Mouse (Mus musculus): ENCODE results near the gene Krba1. TPM values are rescaled to one million over a fixed set of nuclear protein-coding genes. Genes with fewer than 3 reads are reported as not detected.

Gene Krba1
- total and polyA plus RNA-seq, 3 experiments, result 4.8 to 8.7 TPM; not detected in 1

DNA sequence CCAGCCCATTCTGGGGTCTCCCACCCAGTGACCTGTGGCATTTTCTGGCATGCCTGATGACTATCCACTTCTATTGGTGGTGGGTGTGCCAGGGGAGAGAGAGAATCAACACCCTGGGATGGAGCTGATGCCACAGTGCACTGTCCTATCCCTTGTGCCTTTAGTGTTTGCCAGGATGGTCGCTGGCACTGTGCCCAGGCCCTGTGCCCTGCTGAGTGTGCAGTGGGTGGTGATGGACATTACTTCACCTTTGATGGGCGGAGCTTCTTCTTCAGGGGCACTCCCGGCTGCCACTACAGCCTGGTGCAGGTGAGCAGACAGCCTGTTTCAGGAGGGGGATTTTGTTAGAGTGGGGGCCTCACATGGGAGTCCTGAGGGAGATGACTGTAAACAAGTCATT lies 57.4 kb downstream of the Krba1 start:
- TF ChIP-seq GABPA (IDR thresholded peaks at IDR 0.05; ENCODE audit: low read depth, low read length), result no peak
- no peak for TF ChIP-seq RCOR1 (IDR thresholded peaks at IDR 0.05; ENCODE audit: low read depth, low read length)
- TF ChIP-seq ZC3H11A (IDR thresholded peaks at IDR 0.05; ENCODE audit: low read depth, low read length), result no peak
- no peak for TF ChIP-seq EP300 (IDR thresholded peaks at IDR 0.05; ENCODE audit: low read depth in 1 of 2, low read length in 2 of 2)
- TF ChIP-seq SMC3 (IDR thresholded peaks at IDR 0.05; ENCODE audit: low read depth, low read length), result no peak
- TF ChIP-seq ZKSCAN1 (IDR thresholded peaks at IDR 0.05; ENCODE audit: low read depth, low read length), result no peak
- TF ChIP-seq CHD2 (IDR thresholded peaks at IDR 0.05; ENCODE audit: low read length), result no peak
- no peak for TF ChIP-seq MAX (IDR thresholded peaks at IDR 0.05; ENCODE audit: low read length)
- TF ChIP-seq NRF1 (IDR thresholded peaks at IDR 0.05; ENCODE audit: insufficient read depth, low read depth, low read length, poor library complexity, severe bottlenecking), result no peak
- no peak for TF ChIP-seq RAD21 (IDR thresholded peaks at IDR 0.05; ENCODE audit: low read depth, low read length)
- TF ChIP-seq MEF2A (IDR thresholded peaks at IDR 0.05; ENCODE audit: extremely low read depth, insufficient replicate concordance, low read depth, low read length, poor library complexity, severe bottlenecking), result no peak
- TF ChIP-seq TCF12 (IDR thresholded peaks at IDR 0.05; ENCODE audit: low read depth, low read length), result no peak
- TF ChIP-seq MAFK (IDR thresholded peaks at IDR 0.05; ENCODE audit: borderline replicate concordance, low read depth, low read length), result no peak
- no peak for TF ChIP-seq POLR2A (IDR thresholded peaks at IDR 0.05; ENCODE audit: control insufficient read depth in 1 of 2, insufficient read depth in 1 of 2, low read depth in 1 of 2, low read length in 2 of 2, poor library complexity in 1 of 2)
- H3K36me3 ChIP-seq (ENCODE audit: control insufficient read depth in 1 of 2, insufficient read depth in 2 of 2, low read length in 2 of 2), result no peaks in the 10 kb centered on the region
- no peaks in the 10 kb centered on the region for H3K27me3 ChIP-seq (ENCODE audit: control insufficient read depth in 1 of 2, insufficient read depth in 2 of 2, low read length in 2 of 2)

DNA sequence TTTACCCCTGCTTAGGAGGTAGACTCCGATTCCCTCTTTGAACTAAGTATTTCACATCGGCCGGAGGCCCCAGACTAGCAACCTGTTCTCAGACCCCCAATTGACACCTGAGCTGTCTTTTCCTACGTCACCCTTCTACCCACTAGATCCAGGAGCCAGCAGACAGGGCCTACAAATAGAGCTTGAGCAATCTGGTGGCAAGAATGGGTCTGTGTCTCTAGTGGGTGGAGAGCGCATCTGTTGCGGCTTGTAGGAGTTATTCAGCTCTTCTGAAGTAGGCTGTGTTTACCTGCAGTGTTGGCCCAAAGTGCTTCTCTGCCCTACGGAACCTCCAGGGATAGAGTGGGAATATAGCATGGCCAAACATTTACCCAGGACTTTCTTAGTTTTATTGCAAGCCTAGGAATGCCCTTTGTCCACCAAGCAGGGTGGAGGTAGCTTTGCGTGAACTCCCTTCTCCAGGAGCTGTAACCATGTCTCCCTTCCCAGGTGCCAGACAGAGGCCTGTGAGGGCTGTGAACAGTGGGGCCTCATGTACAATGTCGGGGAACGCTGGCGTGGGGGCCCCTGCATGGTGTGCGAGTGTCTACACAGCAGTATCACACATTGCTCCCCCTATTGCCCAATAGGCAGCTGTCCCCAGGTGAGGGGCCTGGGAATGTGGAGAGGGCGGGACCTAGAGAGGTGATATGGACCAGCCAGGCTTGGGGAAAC lies 69.7 kb downstream of the Krba1 start:
- no peak overlapping the region for H3K4me3 ChIP-seq (ENCODE audit: control insufficient read depth in 1 of 2, insufficient read depth in 1 of 2, low read depth in 2 of 2, low read length in 2 of 2)
- TF ChIP-seq RAD21 (IDR thresholded peaks at IDR 0.05; ENCODE audit: low read depth, low read length), result no peak
- TF ChIP-seq NRF1 (IDR thresholded peaks at IDR 0.05; ENCODE audit: insufficient read depth, low read depth, low read length, poor library complexity, severe bottlenecking), result no peak
- TF ChIP-seq ZMIZ1 (IDR thresholded peaks at IDR 0.05; ENCODE audit: low read depth, low read length), result no peak
- TF ChIP-seq POLR2AphosphoS2 (IDR thresholded peaks at IDR 0.05; ENCODE audit: low read length), result no peak
- no peak for TF ChIP-seq USF2 (IDR thresholded peaks at IDR 0.05; ENCODE audit: borderline replicate concordance in 1 of 2, insufficient read depth in 1 of 2, low read depth in 1 of 2, low read length in 2 of 2)
- TF ChIP-seq SMC3 (IDR thresholded peaks at IDR 0.05; ENCODE audit: low read depth, low read length), result no peak
- no peak for TF ChIP-seq TAL1 (IDR thresholded peaks at IDR 0.05; ENCODE audit: low read length)
- no peak for TF ChIP-seq ZNF384 (IDR thresholded peaks at IDR 0.05; ENCODE audit: low read depth, low read length)
- no peak for TF ChIP-seq MAZ (IDR thresholded peaks at IDR 0.05; ENCODE audit: low read depth, low read length)
- H3K36me3 ChIP-seq (ENCODE audit: control insufficient read depth in 1 of 2, insufficient read depth in 2 of 2, low read length in 2 of 2), result no peaks in the 10 kb centered on the region

More for the DNA sequence above, 57.4 kb downstream of the Krba1 start:
- H3K79me2 ChIP-seq (ENCODE audit: control insufficient read depth, insufficient read depth, low read length, poor library complexity), result no peaks in the 10 kb centered on the region
- DNase-seq (ENCODE audit: low read depth, low spot score), result no peak
- no peak overlapping the region for H3K4me3 ChIP-seq (ENCODE audit: control insufficient read depth in 1 of 2, insufficient read depth in 1 of 2, low read depth in 2 of 2, low read length in 2 of 2)
- H3K4me1 ChIP-seq (ENCODE audit: control insufficient read depth in 1 of 2, insufficient read depth in 2 of 2, low read length in 2 of 2), result no peaks in the 10 kb centered on the region
- H3K9ac ChIP-seq (ENCODE audit: control insufficient read depth, low read depth, low read length, poor library complexity, severe bottlenecking), result no peak overlapping the region
- no peaks in the 10 kb centered on the region for H3K9me3 ChIP-seq (replicated peaks; ENCODE audit: insufficient read depth, low read length)
- no peak overlapping the region for H3K27ac ChIP-seq (ENCODE audit: control insufficient read depth, low read depth, low read length)

More for the DNA sequence above, 69.7 kb downstream of the Krba1 start:
- no peaks in the 10 kb centered on the region for H3K4me1 ChIP-seq (ENCODE audit: control insufficient read depth in 1 of 2, insufficient read depth in 2 of 2, low read length in 2 of 2)
- no peaks in the 10 kb centered on the region for H3K79me2 ChIP-seq (ENCODE audit: control insufficient read depth, insufficient read depth, low read length, poor library complexity)
- H3K27me3 ChIP-seq (ENCODE audit: control insufficient read depth in 1 of 2, insufficient read depth in 2 of 2, low read length in 2 of 2), result no peaks in the 10 kb centered on the region
- H3K9ac ChIP-seq (ENCODE audit: control insufficient read depth, low read depth, low read length, poor library complexity, severe bottlenecking), result no peak overlapping the region
- no peaks in the 10 kb centered on the region for H3K9me3 ChIP-seq (replicated peaks; ENCODE audit: insufficient read depth, low read length)
- DNase-seq (ENCODE audit: low read depth, low spot score), result no peak
- no peak overlapping the region for H3K27ac ChIP-seq (ENCODE audit: control insufficient read depth, low read depth, low read length)

All from MEL (cell line).